Mouse (Mus musculus) NIH3T3 (cell line): ENCODE data around the gene Usp18.

Source experiments
- DNase-seq: peaks from one replicate; pipeline ENCODE4 v3.0.0-alpha.2; 2012; ENCODE audit warnings: low read depth

Usp18 gene

GRCm38 (mm10) chr6:121303466-121304220, 57.9 kb downstream of the Usp18 start:
- DNase-seq: no peak

GRCm38 (mm10) chr6:121304630-121305029, 58.9 kb downstream of the Usp18 start:
- no peak for DNase-seq

GRCm38 (mm10) chr6:121305571-121305970, 59.9 kb downstream of the Usp18 start:
- DNase-seq: no peak

- DNase-seq: no peak
Measured at GRCm38 (mm10) chr6:121310984-121311383, 65.3 kb downstream of the Usp18 start.

GRCm38 (mm10) chr6:121319099-121319498, 73.4 kb downstream of the Usp18 start:
- no peak for DNase-seq
